Mouse (Mus musculus) embryonic facial prominence, embryonic 11.5 days (tissue): ENCODE measurements around the gene Cpsf6. TPM values are rescaled to one million over a fixed set of nuclear protein-coding genes. Genes with fewer than 3 reads are reported as not detected.
A peak's percentile ranks its signal among the peaks of the same experiment; 100 is the strongest.

Source experiments
- ATAC-seq: fragments of 200-750 bp; cut with Nextera tagmentation; replicated peaks from 2 replicates; pipeline ENCODE4 v1.8.0; 2017; ENCODE audit warnings: low read depth; ENCODE audit not compliant: insufficient number of reproducible peaks, low FRiP score, low TSS enrichment
- DNase-seq: peaks from one replicate; pipeline ENCODE4 v3.0.0-alpha.2; 2015; ENCODE audit warnings: low spot score
- H3K27ac ChIP-seq: fragments of 300-500 bp; sonication (generic); replicated peaks from 2 replicates; pipeline ENCODE4 v1.5.1; 2014; ENCODE audit warnings: mild to moderate bottlenecking, low read depth, low read length, control low read depth
- H3K27me3 ChIP-seq: fragments of 300-500 bp; sonication (generic); 2 replicates; pipeline ENCODE4 v1.6.1; 2014; ENCODE audit warnings: mild to moderate bottlenecking, low read length, moderate library complexity, mixed read lengths; ENCODE audit not compliant: control insufficient read depth, insufficient read depth
- H3K36me3 ChIP-seq: fragments of 300-500 bp; sonication (generic); replicated peaks from 2 replicates; pipeline ENCODE4 v1.6.1; 2014; ENCODE audit warnings: low read depth, mild to moderate bottlenecking, low read length, moderate library complexity, mixed read lengths; ENCODE audit not compliant: control insufficient read depth, insufficient read depth
- H3K4me1 ChIP-seq: fragments of 300-500 bp; sonication (generic); 2 replicates; pipeline ENCODE4 v1.6.1; 2014; ENCODE audit warnings: low read length, mixed read lengths; ENCODE audit not compliant: control insufficient read depth, insufficient read depth
- H3K4me2 ChIP-seq: fragments of 300-500 bp; sonication (generic); 2 replicates; pipeline ENCODE4 v1.6.1; 2014; ENCODE audit warnings: low read depth, mild to moderate bottlenecking, control low read depth, low read length, moderate library complexity
- H3K4me3 ChIP-seq: fragments of 300-500 bp; sonication (generic); 2 replicates; pipeline ENCODE4 v1.5.1; 2014; ENCODE audit warnings: low read depth, low read length, control low read depth
- H3K9ac ChIP-seq: fragments of 300-500 bp; sonication (generic); replicated peaks from 2 replicates; pipeline ENCODE4 v1.6.1; 2014; ENCODE audit warnings: mild to moderate bottlenecking, control low read depth, low read length
- H3K9me3 ChIP-seq: fragments of 300-500 bp; sonication (generic); replicated peaks from 2 replicates; pipeline ENCODE4 v1.6.1; 2016; ENCODE audit warnings: mild to moderate bottlenecking, low read length, inconsistent platforms, mixed read lengths; ENCODE audit not compliant: control insufficient read depth
- WGBS: fragments of 180-500 bp; shearing (Covaris S2); extraction: QIAGEN DNeasy Blood & Tissue Kit; methylation state at CpG from one replicate; pipeline ENCODE4 v1.1.7; 2014; 5-methylcytosine and 5-hydroxymethylcytosine counted together
- polyA plus RNA-seq: library from polyadenylated mRNA; unstranded; fragments of >200 nt; fragmentation: Nextera tagmentation; extraction: Ambion mirVana; gene quantifications from 2 replicates; pipeline ENCODE4 v1.2.1, GENCODE M21; 2014

The Cpsf6 gene
- polyA plus RNA-seq, 1 experiment from 2014 or later, result 223 TPM

DNA sequence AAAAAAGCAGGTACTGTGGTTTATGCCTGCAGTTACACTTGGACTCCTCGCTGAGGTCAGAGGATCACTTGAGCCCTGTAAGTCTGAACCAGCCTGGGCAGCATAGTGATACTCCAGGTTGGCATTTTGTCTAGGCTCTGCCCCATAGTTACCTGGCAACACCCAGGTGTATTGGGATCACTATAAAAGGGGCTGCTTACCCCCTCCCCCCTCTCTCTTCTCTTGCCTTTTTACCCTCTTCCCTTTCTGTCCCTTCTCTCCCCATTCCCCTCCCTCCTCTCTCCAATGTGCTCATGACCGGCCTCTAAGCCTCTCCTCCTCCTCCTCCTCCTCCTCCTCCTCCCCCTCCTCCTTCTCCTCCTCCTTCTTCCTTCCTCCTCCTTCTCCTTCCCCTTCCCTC is 19.4 kb upstream of the Cpsf6 start:
- no peaks in the 10 kb centered on the region for H3K9me3 ChIP-seq
- no peak overlapping the region for H3K4me2 ChIP-seq
- no peak for ATAC-seq
- no peak overlapping the region for H3K9ac ChIP-seq
- H3K27me3 ChIP-seq, result no peaks in the 10 kb centered on the region
- H3K4me1 ChIP-seq, result no peaks in the 10 kb centered on the region
- H3K4me3 ChIP-seq, result no peak overlapping the region
- WGBS, result 83% methylated on average over 1 of the region's 2 CpGs
- DNase-seq, result no peak
- no peak overlapping the region for H3K27ac ChIP-seq
- H3K36me3 ChIP-seq, result no peaks in the 10 kb centered on the region

DNA sequence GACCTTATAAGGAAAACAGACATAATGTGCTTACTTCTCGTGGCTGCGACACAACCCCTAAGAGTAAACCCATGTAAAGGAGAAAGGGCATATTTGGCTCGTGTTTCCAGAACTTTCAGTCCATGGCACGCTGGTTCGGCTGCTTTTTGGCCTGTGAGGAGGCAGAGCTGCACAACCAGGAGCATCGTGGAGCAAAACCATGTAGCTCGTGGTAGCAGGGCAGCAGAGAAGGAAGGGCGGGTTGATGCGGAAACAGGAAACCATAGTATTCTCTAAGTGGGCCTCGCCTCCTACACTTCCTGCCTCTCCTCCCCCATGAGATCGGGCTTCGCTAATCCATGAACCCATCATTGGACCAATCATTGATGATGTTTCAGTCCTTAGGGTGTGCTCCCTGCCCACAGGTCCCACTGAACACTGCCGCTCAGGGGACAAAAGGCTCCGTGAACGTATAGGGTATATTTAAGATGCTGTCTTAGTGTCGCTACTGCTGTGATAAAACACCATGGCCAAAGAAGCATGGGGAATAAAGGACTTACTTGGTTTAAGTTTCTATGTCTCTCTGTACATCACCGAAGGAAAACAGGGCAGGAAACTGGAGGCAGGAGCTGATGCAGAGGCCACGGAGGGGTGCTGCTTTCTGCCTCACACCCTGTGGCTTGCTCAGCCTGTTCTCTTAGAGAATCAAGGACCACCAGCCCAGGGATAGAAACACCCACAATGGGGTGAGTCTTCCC is 18.4 kb upstream of the Cpsf6 start:
- Histone ChIP-seq H3K27me3 (no peaks in the 10 kb centered on the region), H3K9me3 (no peaks in the 10 kb centered on the region), H3K9ac (no peak overlapping the region), H3K27ac (no peak overlapping the region), H3K4me2 (no peak overlapping the region), H3K36me3 (no peaks in the 10 kb centered on the region), H3K4me3 (no peak overlapping the region), H3K4me1 (no peaks in the 10 kb centered on the region)
- 77% methylated on average over 18 of the region's 18 CpGs for WGBS
- DNase-seq, result no peak
- no peak for ATAC-seq

DNA sequence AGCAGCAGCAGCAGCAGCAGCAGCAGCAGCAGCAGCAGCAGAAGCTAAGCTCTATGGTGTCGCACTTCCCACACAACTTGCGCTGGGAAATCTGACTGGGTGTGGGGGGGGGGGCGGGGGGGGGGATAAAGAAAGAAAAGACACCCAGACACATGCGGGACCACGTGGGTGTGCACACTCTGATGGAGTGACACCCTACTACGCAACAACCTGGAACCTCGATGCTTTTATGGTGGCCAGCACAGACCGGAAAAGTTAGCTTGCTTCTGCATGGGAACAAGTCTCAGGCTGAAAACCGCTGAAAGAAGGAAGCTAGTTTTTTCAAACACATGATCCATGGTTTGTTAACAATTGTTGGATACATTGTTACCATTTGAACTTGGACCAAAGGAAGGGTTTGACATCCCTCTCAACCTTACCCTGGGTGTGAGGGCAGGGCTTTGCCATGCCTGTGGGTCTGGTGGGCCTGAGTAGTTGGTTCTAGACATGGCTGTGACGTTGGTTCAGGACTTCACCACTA is 17.4 kb upstream of the Cpsf6 start:
- Histone ChIP-seq H3K9ac (no peak overlapping the region), H3K36me3 (no peaks in the 10 kb centered on the region), H3K9me3 (no peaks in the 10 kb centered on the region), H3K27me3 (no peaks in the 10 kb centered on the region), H3K4me2 (peak overlapping the region; percentile 7; the same call in 1 of the 2 replicates), H3K4me3 (no peak overlapping the region), H3K27ac (no peak overlapping the region), H3K4me1 (no peaks in the 10 kb centered on the region)
- no peak for DNase-seq
- ATAC-seq, result no peak
- 65% methylated on average over 8 of the region's 10 CpGs for WGBS

DNA sequence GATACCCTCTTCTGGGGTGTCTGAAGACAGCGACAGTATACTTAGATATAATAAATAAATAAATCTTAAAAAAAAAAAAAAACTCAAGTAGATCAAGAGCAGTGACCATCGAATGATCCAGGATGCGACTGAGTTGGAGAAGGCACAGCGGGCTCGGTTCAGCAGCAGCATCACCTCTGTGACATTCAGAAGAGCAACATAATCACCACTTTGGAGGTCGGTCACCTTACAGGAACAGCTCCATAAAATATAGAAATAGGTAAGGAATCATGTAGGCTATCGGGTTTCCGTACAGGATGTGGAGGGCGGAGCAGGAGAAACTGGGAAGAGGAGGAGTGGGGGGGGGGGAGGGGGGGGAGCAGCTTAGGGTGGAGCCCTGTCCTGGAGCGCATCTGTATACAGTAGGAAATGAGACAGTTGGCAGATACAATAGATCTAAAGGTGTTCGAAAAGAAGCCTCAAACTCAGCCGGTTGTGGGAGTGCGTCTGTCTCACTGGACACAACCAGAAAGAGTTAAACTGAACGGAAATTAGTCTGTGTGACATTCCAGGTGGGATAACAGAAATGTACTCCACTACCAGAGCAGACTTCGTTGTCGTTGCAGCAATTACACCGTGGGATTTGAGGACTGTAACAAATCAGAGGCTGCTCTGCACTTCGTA is 16.7 kb upstream of the Cpsf6 start:
- DNase-seq, result peak; percentile 26
- Histone ChIP-seq H3K27ac (no peak overlapping the region), H3K9ac (no peak overlapping the region), H3K9me3 (no peaks in the 10 kb centered on the region), H3K27me3 (no peaks in the 10 kb centered on the region), H3K4me3 (no peak overlapping the region), H3K4me2 (peak overlapping the region; percentile 7; the same call in 1 of the 2 replicates), H3K4me1 (no peaks in the 10 kb centered on the region), H3K36me3 (no peaks in the 10 kb centered on the region)
- ATAC-seq, result no peak
- WGBS, result 50% methylated on average over 18 of the region's 18 CpGs

DNA sequence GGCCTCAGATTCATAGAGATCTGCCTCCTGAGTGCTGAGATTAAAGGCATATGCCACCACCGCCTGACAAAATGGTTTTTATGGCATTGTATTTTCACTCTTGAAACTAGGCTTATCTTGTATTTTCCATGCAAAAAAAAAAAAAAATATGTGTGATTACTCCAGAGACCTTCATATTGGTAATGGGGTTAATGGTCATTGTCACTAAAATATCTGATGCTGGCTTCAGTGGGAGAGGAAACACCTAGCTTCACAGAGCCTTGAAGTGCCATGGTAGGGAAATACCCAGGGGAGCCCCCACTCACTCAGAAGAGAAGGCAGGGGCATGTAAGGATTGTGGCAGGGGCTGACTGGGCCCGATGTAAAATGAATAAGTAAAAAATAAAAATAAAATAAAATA is 16.0 kb upstream of the Cpsf6 start:
- 90% methylated on average over 2 of the region's 2 CpGs for WGBS
- no peak overlapping the region for H3K9ac ChIP-seq
- H3K27me3 ChIP-seq, result no peaks in the 10 kb centered on the region
- no peak overlapping the region for H3K27ac ChIP-seq
- ATAC-seq (no peak), DNase-seq (no peak)
- no peak overlapping the region for H3K4me3 ChIP-seq
- no peaks in the 10 kb centered on the region for H3K36me3 ChIP-seq
- H3K9me3 ChIP-seq, result no peaks in the 10 kb centered on the region
- no peaks in the 10 kb centered on the region for H3K4me1 ChIP-seq
- H3K4me2 ChIP-seq, result no peak overlapping the region

DNA sequence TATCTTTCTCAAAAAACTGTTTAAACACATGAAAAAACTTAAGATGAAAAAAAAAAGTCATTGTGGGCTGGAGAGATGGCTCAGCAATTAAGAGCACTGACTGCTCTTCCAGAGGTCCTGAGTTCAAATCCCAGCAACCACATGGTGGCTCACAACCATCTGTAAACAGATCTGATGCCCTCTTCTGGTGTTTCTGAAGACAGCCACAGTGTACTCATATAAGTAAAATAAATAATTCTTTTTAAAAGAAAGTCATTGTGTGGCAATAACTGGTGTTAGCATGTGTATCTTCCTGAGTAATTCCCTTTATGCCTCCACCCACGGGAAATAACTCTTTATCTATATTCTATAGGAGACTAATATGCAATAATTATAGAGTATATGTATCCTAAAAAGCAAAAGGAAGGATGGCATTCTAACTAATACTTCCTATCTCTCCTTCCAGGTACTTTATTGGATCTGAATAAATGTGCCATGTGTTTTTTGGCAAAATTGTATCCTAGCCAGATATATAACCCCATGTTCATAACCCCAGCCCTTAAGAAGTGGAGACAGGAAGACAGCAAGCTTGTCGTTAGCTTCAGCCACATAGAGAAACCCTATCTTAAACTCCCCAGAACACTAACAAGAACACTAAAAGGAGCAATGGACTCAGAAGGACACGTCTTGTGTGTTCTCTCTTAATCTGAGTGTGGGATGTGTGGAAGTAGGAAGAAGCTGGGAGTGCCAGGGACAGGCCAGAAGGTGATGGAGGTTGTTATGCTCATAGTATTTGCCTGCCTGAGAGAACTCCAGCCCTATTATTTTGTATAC is 15.1 kb upstream of the Cpsf6 start:
- Histone ChIP-seq H3K9ac (no peak overlapping the region), H3K4me2 (no peak overlapping the region), H3K27me3 (no peaks in the 10 kb centered on the region), H3K4me3 (no peak overlapping the region), H3K9me3 (no peaks in the 10 kb centered on the region), H3K36me3 (no peaks in the 10 kb centered on the region), H3K27ac (no peak overlapping the region), H3K4me1 (no peaks in the 10 kb centered on the region)
- ATAC-seq, result no peak
- DNase-seq, result no peak
- WGBS, result 71% methylated on average over 3 of the region's 3 CpGs

DNA sequence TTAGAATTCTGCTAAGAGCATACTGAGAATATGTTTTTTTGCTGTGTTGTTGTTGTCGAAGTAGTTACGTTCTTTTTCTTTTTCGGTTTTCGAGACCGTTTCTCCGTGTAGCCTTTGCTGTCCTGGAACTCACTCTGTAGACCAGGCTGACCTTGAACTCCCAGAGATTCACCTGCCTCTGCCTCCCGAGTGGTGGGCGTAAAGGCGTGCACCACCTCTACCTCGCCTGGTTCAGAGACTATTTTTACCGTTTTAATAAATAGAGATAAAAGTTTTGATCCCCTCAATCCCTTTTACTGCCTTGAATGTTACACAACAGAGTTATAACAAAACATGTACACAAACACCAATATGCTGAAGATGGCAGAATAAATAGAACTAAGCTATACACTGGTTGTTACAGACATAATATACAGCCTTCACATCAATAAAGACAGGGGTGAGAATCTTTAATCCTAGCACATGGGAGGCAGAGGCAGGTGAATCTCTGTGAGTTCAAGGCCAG is 14.1 kb upstream of the Cpsf6 start:
- H3K36me3 ChIP-seq, result no peaks in the 10 kb centered on the region
- ATAC-seq (no peak), DNase-seq (no peak)
- H3K9ac ChIP-seq, result no peak overlapping the region
- no peaks in the 10 kb centered on the region for H3K27me3 ChIP-seq
- 60% methylated on average over 11 of the region's 11 CpGs for WGBS
- no peak overlapping the region for H3K27ac ChIP-seq
- peak overlapping the region; percentile 35 for H3K4me3 ChIP-seq
- no peaks in the 10 kb centered on the region for H3K4me1 ChIP-seq
- H3K4me2 ChIP-seq, result peak overlapping the region; percentile 53
- H3K9me3 ChIP-seq, result no peaks in the 10 kb centered on the region
